Mouse (Mus musculus) E14TG2a.4 (cell line): ENCODE data around the gene Rasgef1b.

Source experiments
- CTCF ChIP-seq: conservative IDR thresholded peaks from 2 replicates; pipeline ENCODE4 v1.5.1; 2014; ENCODE audit warnings: low read length
- NANOG ChIP-seq: IDR thresholded peaks from 2 replicates; pipeline ENCODE4 v1.6.1; 2014; ENCODE audit warnings: borderline replicate concordance, low read length, mixed read lengths
- POU5F1 ChIP-seq: IDR thresholded peaks from 2 replicates; pipeline ENCODE4 v1.6.1; 2014; ENCODE audit warnings: low read length, borderline replicate concordance

GRCm38 (mm10) chr5:99398472-99399070 is 330.3 kb downstream of the Rasgef1b start:
- TF ChIP-seq CTCF = no peak
- TF ChIP-seq POU5F1 = no peak
- TF ChIP-seq NANOG = no peak
